Mouse (Mus musculus) adrenal gland, postnatal 4 days (tissue): Measurements from ENCODE around the gene Casd1. TPM values are rescaled to one million over a fixed set of nuclear protein-coding genes. Genes with fewer than 3 reads are reported as not detected.

ENCODE experiments used
- DNase-seq, 2 experiments: peaks; one replicate each; pipeline ENCODE4 v3.0.0; 2021 to 2022; ENCODE audit warnings: low spot score in 2 of 2, mixed read lengths in 2 of 2
- long read RNA-seq, 2 experiments: library from polyadenylated mRNA; stranded (forward); transcript quantifications; one replicate each; pipeline ENCODE4 v2.0.0; 2021
- total RNA-seq, 2 experiments: library from RNA; stranded (reverse); gene quantifications; 2 replicates each; pipeline ENCODE4 v1.2.3; 2021

Casd1 gene
- total RNA-seq = 10 to 100 TPM; 36.8 to 43.8 TPM
- long read RNA-seq, experiment 1, transcript Casd1-201 (18 exons, 3,961 nt) = major isoform, 6 of 8 reads
- long read RNA-seq, experiment 1, partial matches to known transcripts = 1 of 8 reads
- long read RNA-seq, experiment 1, other reads (novel, unspliced or antisense) = 1 of 8 reads
- long read RNA-seq, experiment 2, transcript Casd1-201 (18 exons, 3,961 nt) = major isoform, 26 of 38 reads
- long read RNA-seq, experiment 2, partial matches to known transcripts = 8 of 38 reads
- long read RNA-seq, experiment 2, other reads (novel, unspliced or antisense) = 4 of 38 reads

- DNase-seq = peak; percentile 44 to 58
Observed at GRCm38 (mm10) chr6:4600658-4601296, at the start of gene Casd1. TSS of gene Casd1 (plus strand) at chr6:4600839.

- no peak for DNase-seq
Observed at GRCm38 (mm10) chr6:4555366-4555765, 45.3 kb upstream of the Casd1 start.

- DNase-seq = no peak
Observed at GRCm38 (mm10) chr6:4557086-4557485, 43.6 kb upstream of the Casd1 start.

GRCm38 (mm10) chr6:4557678-4558077 lies 43.0 kb upstream of the Casd1 start:
- peak in 1 of 2 experiments; percentile 20 for DNase-seq

GRCm38 (mm10) chr6:4561156-4561555 lies 39.5 kb upstream of the Casd1 start:
- no peak for DNase-seq

- no peak for DNase-seq
Observed at GRCm38 (mm10) chr6:4561621-4562020, 39.0 kb upstream of the Casd1 start.

GRCm38 (mm10) chr6:4562401-4562800 lies 38.2 kb upstream of the Casd1 start:
- no peak for DNase-seq

- DNase-seq = no peak
Observed at GRCm38 (mm10) chr6:4563477-4563876, 37.2 kb upstream of the Casd1 start.

- no peak for DNase-seq
Observed at GRCm38 (mm10) chr6:4570412-4570811, 30.2 kb upstream of the Casd1 start.

GRCm38 (mm10) chr6:4577756-4578155 lies 22.9 kb upstream of the Casd1 start:
- no peak for DNase-seq

- no peak for DNase-seq
Observed at GRCm38 (mm10) chr6:4578343-4578742, 22.3 kb upstream of the Casd1 start.

GRCm38 (mm10) chr6:4579620-4580019 lies 21.0 kb upstream of the Casd1 start:
- DNase-seq = no peak

GRCm38 (mm10) chr6:4583485-4583884 lies 17.2 kb upstream of the Casd1 start:
- DNase-seq = no peak

- no peak for DNase-seq
Observed at GRCm38 (mm10) chr6:4587946-4588345, 12.7 kb upstream of the Casd1 start.

- DNase-seq = no peak
Observed at GRCm38 (mm10) chr6:4588722-4589121, 11.9 kb upstream of the Casd1 start.

- DNase-seq = no peak
Observed at GRCm38 (mm10) chr6:4590089-4590488, 10.6 kb upstream of the Casd1 start.

- DNase-seq = no peak
Observed at GRCm38 (mm10) chr6:4597711-4598110, 2.9 kb upstream of the Casd1 start.

- DNase-seq = no peak
Observed at GRCm38 (mm10) chr6:4600085-4600657, 468 bp upstream of the Casd1 start.

- no peak for DNase-seq
Observed at GRCm38 (mm10) chr6:4601297-4601931, 775 bp downstream of the Casd1 start.

- DNase-seq = no peak
Observed at GRCm38 (mm10) chr6:4602012-4602411, 1.4 kb downstream of the Casd1 start.

- no peak for DNase-seq
Observed at GRCm38 (mm10) chr6:4606394-4606793, 5.8 kb downstream of the Casd1 start.
